Mouse (Mus musculus) MEL (cell line): ENCODE results near the gene Zfp329. TPM values are rescaled to one million over a fixed set of nuclear protein-coding genes. Genes with fewer than 3 reads are reported as not detected.

Experiments
- DNase-seq: peaks from one replicate; pipeline ENCODE4 v3.0.0; 2011; ENCODE audit warnings: low read depth, low spot score
- H3K27ac ChIP-seq: 2 replicates; pipeline ENCODE4 v1.5.1; 2012; ENCODE audit warnings: low read depth, mild to moderate bottlenecking, control low read depth, low read length, moderate library complexity; ENCODE audit not compliant: control insufficient read depth
- H3K27me3 ChIP-seq, 2 experiments: fragments of 150-350 bp in 1 of 2; sonication (generic) in 1 of 2; 2 replicates each; pipeline ENCODE4 v1.6.1; 2012; ENCODE audit warnings: low read length in 2 of 2, mild to moderate bottlenecking in 2 of 2, improper control_type of control experiment in 1 of 2, moderate library complexity in 1 of 2; ENCODE audit not compliant: insufficient read depth in 2 of 2, control insufficient read depth in 1 of 2
- H3K36me3 ChIP-seq, 2 experiments: 2 replicates each; pipeline ENCODE4 v1.6.1; 2012 to 2014; ENCODE audit warnings: low read length in 2 of 2, improper control_type of control experiment in 1 of 2, inconsistent platforms in 1 of 2, mild to moderate bottlenecking in 1 of 2; ENCODE audit not compliant: insufficient read depth in 2 of 2, control insufficient read depth in 1 of 2
- H3K4me1 ChIP-seq, 2 experiments: fragments of 150-350 bp in 1 of 2; sonication (generic) in 1 of 2; 2 replicates each; pipeline ENCODE4 v1.6.1; 2012; ENCODE audit warnings: low read length in 2 of 2, improper control_type of control experiment in 1 of 2, mild to moderate bottlenecking in 1 of 2; ENCODE audit not compliant: insufficient read depth in 2 of 2, control insufficient read depth in 1 of 2
- H3K4me3 ChIP-seq, 2 experiments: fragments of 150-350 bp in 1 of 2; sonication (generic) in 1 of 2; 2 replicates each; pipeline ENCODE4 v1.5.1; 2012; ENCODE audit warnings: low read depth in 2 of 2, low read length in 2 of 2, mild to moderate bottlenecking in 2 of 2, moderate library complexity in 2 of 2, control low read depth in 1 of 2, improper control_type of control experiment in 1 of 2; ENCODE audit not compliant: control insufficient read depth in 1 of 2, insufficient read depth in 1 of 2
- H3K79me2 ChIP-seq: 2 replicates; pipeline ENCODE4 v1.6.1; 2012; ENCODE audit warnings: mild to moderate bottlenecking, low read length, moderate library complexity; ENCODE audit not compliant: control insufficient read depth, poor library complexity, insufficient read depth
- H3K9ac ChIP-seq: 2 replicates; pipeline ENCODE4 v1.6.1; 2012; ENCODE audit warnings: low read depth, mild to moderate bottlenecking, control low read depth, low read length, moderate library complexity; ENCODE audit not compliant: control insufficient read depth, poor library complexity, severe bottlenecking
- H3K9me3 ChIP-seq: fragments of 150-350 bp; sonication (generic); replicated peaks from 2 replicates; pipeline ENCODE4 v1.6.1; 2012; ENCODE audit warnings: mild to moderate bottlenecking, low read length, improper control_type of control experiment, moderate library complexity; ENCODE audit not compliant: insufficient read depth
- BHLHE40 ChIP-seq: IDR thresholded peaks from 2 replicates; pipeline ENCODE4 v1.6.1; 2012; ENCODE audit warnings: low read depth, mild to moderate bottlenecking, inconsistent platforms, low read length, improper control_type of control experiment, borderline replicate concordance
- CHD1 ChIP-seq: IDR thresholded peaks from 2 replicates; pipeline ENCODE4 v1.6.1; 2012; ENCODE audit warnings: low read depth, mild to moderate bottlenecking, inconsistent platforms, low read length, improper control_type of control experiment
- CHD2 ChIP-seq: IDR thresholded peaks from 2 replicates; pipeline ENCODE4 v1.6.1; 2011; ENCODE audit warnings: low read length, improper control_type of control experiment
- CTCF ChIP-seq, 3 experiments: IDR thresholded peaks in 2 of 3; conservative IDR thresholded peaks in 1 of 3; 2 replicates each; pipeline ENCODE4 v1.5.1; 2011 to 2012; ENCODE audit warnings: low read length in 3 of 3, low read depth in 2 of 3, mild to moderate bottlenecking in 2 of 3, improper control_type of control experiment in 1 of 3, inconsistent platforms in 1 of 3, mixed read lengths in 1 of 3, moderate library complexity in 1 of 3; ENCODE audit not compliant: control insufficient read depth in 1 of 3, insufficient read depth in 1 of 3, poor library complexity in 1 of 3, severe bottlenecking in 1 of 3
- ELF1 ChIP-seq: IDR thresholded peaks from 2 replicates; pipeline ENCODE4 v1.6.1; 2014; ENCODE audit warnings: low read depth, mild to moderate bottlenecking, inconsistent platforms, low read length, improper control_type of control experiment, moderate library complexity
- EP300 ChIP-seq, 2 experiments: IDR thresholded peaks; 2 replicates each; pipeline ENCODE4 v1.6.1; 2011; ENCODE audit warnings: improper control_type of control experiment in 2 of 2, low read length in 2 of 2, low read depth in 1 of 2, mild to moderate bottlenecking in 1 of 2
- ETS1 ChIP-seq: IDR thresholded peaks from 2 replicates; pipeline ENCODE4 v1.6.1; 2012; ENCODE audit warnings: low read depth, mild to moderate bottlenecking, inconsistent platforms, low read length, improper control_type of control experiment, moderate library complexity
- GABPA ChIP-seq: IDR thresholded peaks from 2 replicates; pipeline ENCODE4 v1.6.1; 2012; ENCODE audit warnings: low read depth, mild to moderate bottlenecking, inconsistent platforms, low read length, improper control_type of control experiment, moderate library complexity
- GATA1 ChIP-seq: IDR thresholded peaks from 2 replicates; pipeline ENCODE4 v1.6.1; 2011; ENCODE audit warnings: low read depth, low read length, improper control_type of control experiment
- JUND ChIP-seq: IDR thresholded peaks from 2 replicates; pipeline ENCODE4 v1.6.1; 2011; ENCODE audit warnings: low read depth, mild to moderate bottlenecking, improper control_type of control experiment, low read length
- KAT2A ChIP-seq: conservative IDR thresholded peaks from 2 replicates; pipeline ENCODE4 v1.6.1; 2012; ENCODE audit warnings: low read depth, low read length, improper control_type of control experiment, inconsistent platforms
- MAFK ChIP-seq: IDR thresholded peaks from 2 replicates; pipeline ENCODE4 v1.6.1; 2011; ENCODE audit warnings: low read depth, mild to moderate bottlenecking, low read length, improper control_type of control experiment, borderline replicate concordance
- MAX ChIP-seq: IDR thresholded peaks from 2 replicates; pipeline ENCODE4 v1.6.1; 2011; ENCODE audit warnings: low read length, improper control_type of control experiment
- MAZ ChIP-seq: IDR thresholded peaks from 2 replicates; pipeline ENCODE4 v1.6.1; 2012; ENCODE audit warnings: low read depth, mild to moderate bottlenecking, inconsistent platforms, low read length, improper control_type of control experiment
- MEF2A ChIP-seq: IDR thresholded peaks from 2 replicates; pipeline ENCODE4 v1.6.1; 2014; ENCODE audit warnings: low read depth, mild to moderate bottlenecking, inconsistent platforms, low read length, improper control_type of control experiment; ENCODE audit not compliant: poor library complexity, insufficient replicate concordance, severe bottlenecking; ENCODE audit errors: extremely low read depth
- MXI1 ChIP-seq: IDR thresholded peaks from 2 replicates; pipeline ENCODE4 v1.6.1; 2011; ENCODE audit warnings: mild to moderate bottlenecking, low read depth, low read length, improper control_type of control experiment
- MYB ChIP-seq: IDR thresholded peaks from 2 replicates; pipeline ENCODE4 v1.6.1; 2011; ENCODE audit warnings: mild to moderate bottlenecking, low read depth, low read length, improper control_type of control experiment
- MYC ChIP-seq: IDR thresholded peaks from 2 replicates; pipeline ENCODE4 v1.6.1; 2011; ENCODE audit warnings: low read depth, mild to moderate bottlenecking, low read length, improper control_type of control experiment, moderate library complexity
- NELFE ChIP-seq: IDR thresholded peaks from 2 replicates; pipeline ENCODE4 v1.6.1; 2011; ENCODE audit warnings: low read depth, low read length, improper control_type of control experiment
- NRF1 ChIP-seq: IDR thresholded peaks from 2 replicates; pipeline ENCODE4 v1.6.1; 2014; ENCODE audit warnings: low read depth, mild to moderate bottlenecking, inconsistent platforms, low read length, improper control_type of control experiment, moderate library complexity; ENCODE audit not compliant: poor library complexity, insufficient read depth, severe bottlenecking
- POLR2A ChIP-seq, 2 experiments: IDR thresholded peaks; 2 replicates each; pipeline ENCODE4 v1.6.1; 2011 to 2012; ENCODE audit warnings: low read length in 2 of 2, mild to moderate bottlenecking in 2 of 2, control low read depth in 1 of 2, improper control_type of control experiment in 1 of 2, low read depth in 1 of 2, moderate library complexity in 1 of 2; ENCODE audit not compliant: control insufficient read depth in 1 of 2, insufficient read depth in 1 of 2, poor library complexity in 1 of 2
- POLR2AphosphoS2 ChIP-seq: IDR thresholded peaks from 2 replicates; pipeline ENCODE4 v1.6.1; 2011; ENCODE audit warnings: low read length, improper control_type of control experiment
- POLR2AphosphoS5 ChIP-seq: IDR thresholded peaks from 2 replicates; pipeline ENCODE4 v1.6.1; 2012; ENCODE audit warnings: low read depth, borderline replicate concordance, mild to moderate bottlenecking, inconsistent platforms, low read length, moderate library complexity, mixed read lengths
- RAD21 ChIP-seq: IDR thresholded peaks from 2 replicates; pipeline ENCODE4 v1.6.1; 2011; ENCODE audit warnings: mild to moderate bottlenecking, low read depth, low read length, improper control_type of control experiment
- RCOR1 ChIP-seq: IDR thresholded peaks from 2 replicates; pipeline ENCODE4 v1.6.1; 2012; ENCODE audit warnings: low read depth, mild to moderate bottlenecking, inconsistent platforms, low read length, improper control_type of control experiment
- SIN3A ChIP-seq: IDR thresholded peaks from 2 replicates; pipeline ENCODE4 v1.6.1; 2012; ENCODE audit warnings: low read length, improper control_type of control experiment, inconsistent platforms
- SMC3 ChIP-seq: IDR thresholded peaks from 2 replicates; pipeline ENCODE4 v1.6.1; 2011; ENCODE audit warnings: low read depth, low read length, improper control_type of control experiment
- TAL1 ChIP-seq: IDR thresholded peaks from 2 replicates; pipeline ENCODE4 v1.6.1; 2012; ENCODE audit warnings: mild to moderate bottlenecking, inconsistent platforms, low read length, moderate library complexity, mixed read lengths
- TBP ChIP-seq: IDR thresholded peaks from 2 replicates; pipeline ENCODE4 v1.8.0; 2011; ENCODE audit warnings: low read depth, low read length, improper control_type of control experiment
- UBTF ChIP-seq: IDR thresholded peaks from 2 replicates; pipeline ENCODE4 v1.6.1; 2012; ENCODE audit warnings: low read depth, mild to moderate bottlenecking, inconsistent platforms, low read length, improper control_type of control experiment, moderate library complexity, borderline replicate concordance; ENCODE audit not compliant: insufficient read depth
- USF2 ChIP-seq, 2 experiments: IDR thresholded peaks; 2 replicates each; pipeline ENCODE4 v1.6.1; 2011 to 2012; ENCODE audit warnings: improper control_type of control experiment in 2 of 2, low read length in 2 of 2, borderline replicate concordance in 1 of 2, inconsistent platforms in 1 of 2, low read depth in 1 of 2, mild to moderate bottlenecking in 1 of 2; ENCODE audit not compliant: insufficient read depth in 1 of 2
- ZC3H11A ChIP-seq: IDR thresholded peaks from 2 replicates; pipeline ENCODE4 v1.6.1; 2012; ENCODE audit warnings: low read depth, mild to moderate bottlenecking, inconsistent platforms, low read length, improper control_type of control experiment
- ZKSCAN1 ChIP-seq: IDR thresholded peaks from 2 replicates; pipeline ENCODE4 v1.6.1; 2012; ENCODE audit warnings: low read depth, mild to moderate bottlenecking, inconsistent platforms, low read length, improper control_type of control experiment, moderate library complexity
- ZMIZ1 ChIP-seq: IDR thresholded peaks from 2 replicates; pipeline ENCODE4 v1.6.1; 2012; ENCODE audit warnings: low read depth, mild to moderate bottlenecking, inconsistent platforms, low read length, improper control_type of control experiment, moderate library complexity
- ZNF384 ChIP-seq: IDR thresholded peaks from 2 replicates; pipeline ENCODE4 v1.6.1; 2012; ENCODE audit warnings: low read depth, mild to moderate bottlenecking, inconsistent platforms, low read length, improper control_type of control experiment
- polyA plus RNA-seq, 2 experiments: library from polyadenylated mRNA; stranded (reverse) in 1 of 2; unstranded in 1 of 2; fragments of >175 nt in 1 of 2; fragments of >200 nt in 1 of 2; gene quantifications; 2 replicates each; pipeline versions ENCODE4 v1.2.1 to v1.2.4; 2012; ENCODE audit warnings: low replicate concordance in 2 of 2, low read depth in 1 of 2; ENCODE audit not compliant: insufficient read length in 2 of 2, insufficient read depth in 1 of 2, missing spikeins in 1 of 2
- total RNA-seq: library from RNA; depleted of rRNA; stranded (reverse); fragments of 300-350 nt; gene quantifications from 2 replicates; pipeline ENCODE4 v1.2.3, GENCODE M21; 2012

The Zfp329 gene
- total and polyA plus RNA-seq, 3 experiments: 3.2 to 3.4 TPM; not detected in 1

DNA sequence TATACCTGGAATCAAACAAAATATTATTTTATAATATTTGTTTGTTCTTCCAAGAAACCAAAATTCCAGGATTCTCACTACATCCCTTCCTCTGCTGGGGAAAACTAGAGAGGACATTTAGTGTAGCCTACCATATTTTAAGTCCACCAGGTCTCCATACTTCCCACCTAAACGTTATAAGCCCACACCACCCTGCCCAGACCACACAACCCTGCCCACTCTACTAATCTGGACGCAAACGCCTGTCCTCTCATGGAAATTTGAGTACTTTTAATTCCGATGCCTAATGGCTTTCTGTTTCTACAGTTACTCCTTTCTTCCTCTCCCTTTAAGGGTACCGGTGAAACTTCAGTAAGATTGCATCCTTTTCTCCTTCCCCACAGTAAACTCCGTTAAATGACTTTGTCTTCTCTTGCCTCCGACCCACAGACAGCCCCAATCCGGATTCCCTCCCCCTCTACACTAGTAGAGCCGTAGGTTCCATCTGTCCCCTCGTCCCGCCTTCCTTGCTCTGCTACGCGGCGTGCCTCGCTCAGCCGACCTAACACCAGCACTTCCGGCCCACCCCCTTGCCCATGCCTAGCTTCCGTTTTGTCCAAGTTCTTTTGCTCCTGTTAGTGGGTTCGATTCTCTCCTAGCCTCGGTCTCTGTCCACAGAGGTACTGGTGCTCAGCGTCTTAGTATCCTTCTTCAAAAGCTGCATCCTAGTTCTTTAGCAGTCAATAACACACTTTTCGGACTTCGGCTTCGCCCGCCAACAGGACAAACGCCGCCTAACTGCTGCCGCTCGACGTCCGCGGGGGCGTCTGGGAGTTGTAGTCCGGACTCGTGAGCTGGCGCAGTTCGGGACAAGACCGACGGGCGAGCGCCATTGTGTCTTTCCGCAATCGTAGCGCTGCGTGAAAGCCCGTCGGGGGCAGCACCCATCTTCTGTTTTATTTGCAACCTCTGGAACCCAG lies 15.8 kb upstream of the Zfp329 start, which contains the start of gene Zfp110:
TSS of gene Zfp110 (plus strand) at position 600 of the 959 bp plus-strand sequence.
- Histone ChIP-seq H3K27ac (peak within 1 kb of the TSS; percentile 97), H3K9ac (peak within 1 kb of the TSS; percentile 93), H3K4me1 (0 out of 4 replicates have a peak, but pooled peaks cover 0 to 2% of the 10 kb centered on the region in 2 experiments), H3K79me2 (peaks cover 15% of the 10 kb centered on the region), H3K36me3 (peaks cover 8 to 15% of the 10 kb centered on the region in 2 experiments), H3K9me3 (no peaks in the 10 kb centered on the region), H3K4me3 (peak within 1 kb of the TSS; percentile 68 to 95), H3K27me3 (no peaks in the 10 kb centered on the region)
- DNase-seq: peak; percentile 95
- no peak for TF ChIP-seq RCOR1
- no peak for TF ChIP-seq ZNF384
- no peak for TF ChIP-seq UBTF
- no peak for TF ChIP-seq BHLHE40
- TF ChIP-seq CHD1: no peak
- TF ChIP-seq MXI1: peak; percentile 84
- peak; percentile 89 for TF ChIP-seq SIN3A
- no peak for TF ChIP-seq GATA1
- TF ChIP-seq POLR2AphosphoS5: no peak
- TF ChIP-seq POLR2AphosphoS2: no peak; the same call in 1 of the 2 replicates
- TF ChIP-seq MYC: peak; percentile 79; the same call in 1 of the 2 replicates
- no peak for TF ChIP-seq ZKSCAN1
- TF ChIP-seq RAD21: no peak
- TF ChIP-seq MAFK: no peak
- TF ChIP-seq POLR2A (IDR thresholded peaks at IDR 0.05; ENCODE audit: control insufficient read depth in 1 of 2, insufficient read depth in 1 of 2, low read depth in 1 of 2, low read length in 2 of 2, poor library complexity in 1 of 2): peak in 1 of 2 experiments; percentile 79; a peak in 3 of 4 replicates
- TF ChIP-seq SMC3: no peak
- TF ChIP-seq ELF1: peak; percentile 75
- TF ChIP-seq JUND: no peak
- TF ChIP-seq CTCF (IDR thresholded peaks at IDR 0.05 in 2 of 3, conservative IDR thresholded peaks at IDR 0.05 in 1 of 3; ENCODE audit: control insufficient read depth in 1 of 3, insufficient read depth in 1 of 3, low read depth in 2 of 3, low read length in 3 of 3, poor library complexity in 1 of 3, severe bottlenecking in 1 of 3): no peak
- peak; percentile 48; the same call in 1 of the 2 replicates for TF ChIP-seq NRF1
- TF ChIP-seq USF2 (IDR thresholded peaks at IDR 0.05; ENCODE audit: borderline replicate concordance in 1 of 2, insufficient read depth in 1 of 2, low read depth in 1 of 2, low read length in 2 of 2): no peak
- peak; percentile 57; the same call in 1 of the 2 replicates for TF ChIP-seq MYB
- no peak for TF ChIP-seq MEF2A
- TF ChIP-seq EP300 (IDR thresholded peaks at IDR 0.05; ENCODE audit: low read depth in 1 of 2, low read length in 2 of 2): peak in 1 of 2 experiments; percentile 21; a peak in 1 of 4 replicates
- TF ChIP-seq ETS1: no peak; the same call in 1 of the 2 replicates
- TF ChIP-seq TBP: peak; percentile 68; the same call in 1 of the 2 replicates
- TF ChIP-seq KAT2A: peak; percentile 75
- peak; percentile 65 for TF ChIP-seq NELFE
- TF ChIP-seq GABPA: no peak
- TF ChIP-seq MAZ: peak; percentile 54; the same call in 1 of the 2 replicates
- no peak for TF ChIP-seq CHD2
- peak; percentile 90 for TF ChIP-seq MAX
- peak; percentile 84 for TF ChIP-seq ZMIZ1
- no peak for TF ChIP-seq TAL1
- TF ChIP-seq ZC3H11A: no peak
